Mouse (Mus musculus) liver, postnatal 0 days (tissue): Measurements from ENCODE around the gene Olfr449. TPM values are rescaled to one million over a fixed set of nuclear protein-coding genes. Genes with fewer than 3 reads are reported as not detected.

Experiments used
- ATAC-seq: fragments of 200-750 bp; cut with Nextera tagmentation; 2 replicates; pipeline ENCODE4 v1.8.0; 2017; ENCODE audit warnings: mild to moderate bottlenecking, moderate library complexity
- DNase-seq: peaks from one replicate; pipeline ENCODE4 v3.0.0-alpha.2; 2016
- H3K27ac ChIP-seq: fragments of 300-500 bp; sonication (generic); 2 replicates; pipeline ENCODE4 v1.5.1; 2014; ENCODE audit warnings: antibody characterized with exemption, moderate library complexity, mild to moderate bottlenecking, low read depth
- H3K27me3 ChIP-seq: fragments of 300-500 bp; sonication (generic); 2 replicates; pipeline ENCODE4 v1.6.1; 2014; ENCODE audit warnings: low read length, control low read depth, mixed read lengths; ENCODE audit not compliant: insufficient read depth
- H3K36me3 ChIP-seq: fragments of 300-500 bp; sonication (generic); replicated peaks from 2 replicates; pipeline ENCODE4 v1.6.1; 2014; ENCODE audit warnings: mild to moderate bottlenecking, control low read depth, low read length, moderate library complexity, mixed read lengths; ENCODE audit not compliant: insufficient read depth
- H3K4me1 ChIP-seq: fragments of 300-500 bp; sonication (generic); 2 replicates; pipeline ENCODE4 v1.6.1; 2014; ENCODE audit warnings: antibody characterized with exemption, mild to moderate bottlenecking, control low read depth; ENCODE audit not compliant: insufficient read depth
- H3K4me2 ChIP-seq: fragments of 300-500 bp; sonication (generic); 2 replicates; pipeline ENCODE4 v1.6.1; 2014; ENCODE audit warnings: low read depth, mild to moderate bottlenecking, low read length, moderate library complexity, mixed read lengths
- H3K4me3 ChIP-seq: fragments of 300-500 bp; sonication (generic); 2 replicates; pipeline ENCODE4 v1.5.1; 2014; ENCODE audit warnings: low read depth, low read length
- H3K9ac ChIP-seq: fragments of 300-500 bp; sonication (generic); replicated peaks from 2 replicates; pipeline ENCODE4 v1.6.1; 2014; ENCODE audit warnings: mild to moderate bottlenecking, moderate library complexity
- H3K9me3 ChIP-seq: fragments of 300-500 bp; sonication (generic); 2 replicates; pipeline ENCODE4 v1.6.1; 2016; ENCODE audit warnings: mild to moderate bottlenecking, control low read depth, low read length, mixed read lengths
- CTCF ChIP-seq: sonication (generic); IDR thresholded peaks from 2 replicates; pipeline ENCODE4 v1.5.1; 2016; ENCODE audit warnings: antibody characterized with exemption, low read depth
- EP300 ChIP-seq: IDR thresholded peaks from 2 replicates; pipeline ENCODE4 v1.6.1; 2016; ENCODE audit warnings: antibody characterized with exemption, low read depth, mild to moderate bottlenecking
- WGBS: fragments of 180-500 bp; shearing (Covaris S2); extraction: QIAGEN DNeasy Blood & Tissue Kit; methylation state at CpG from one replicate; pipeline ENCODE4 v1.1.7; 2014; ENCODE audit not compliant: insufficient replicate concordance; 5-methylcytosine and 5-hydroxymethylcytosine counted together
- polyA plus RNA-seq: library from polyadenylated mRNA; unstranded; fragments of >200 nt; fragmentation: Nextera tagmentation; extraction: Ambion mirVana; gene quantifications from 2 replicates; pipeline ENCODE4 v1.2.1, GENCODE M21; 2015

Olfr449 gene
- polyA plus RNA-seq, result not detected in 2 replicates

DNA sequence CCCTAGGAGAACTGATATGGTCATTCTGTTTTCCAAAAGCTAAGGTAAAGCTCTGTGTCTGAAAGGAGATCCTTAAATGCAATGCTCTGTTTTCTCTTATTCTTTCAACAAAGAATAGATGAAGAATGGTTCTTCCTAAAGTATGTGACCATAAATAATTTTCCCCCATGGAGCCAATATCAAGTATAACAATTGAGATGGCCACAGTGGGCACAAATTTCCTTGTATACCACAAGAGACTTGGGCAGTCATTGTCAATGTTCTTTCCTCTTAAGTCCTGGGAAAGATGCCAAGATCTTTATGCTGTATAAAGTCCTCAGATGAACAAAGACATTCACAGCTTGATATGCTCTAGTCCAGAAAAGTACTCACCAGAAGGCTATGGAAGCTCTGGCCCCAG lies at the start of gene Olfr449:
Gene Olfr449, plus strand, starts transcription at position 301 of the 400 bp plus-strand sequence.
- Histone ChIP-seq H3K27me3 (no peaks in the 10 kb centered on the region), H3K4me1 (no peaks in the 10 kb centered on the region), H3K36me3 (no peaks in the 10 kb centered on the region), H3K4me3 (no peak within 1 kb of the TSS), H3K4me2 (no peak within 1 kb of the TSS), H3K9ac (no peak within 1 kb of the TSS), H3K27ac (no peak within 1 kb of the TSS), H3K9me3 (no peaks in the 10 kb centered on the region)
- TF ChIP-seq CTCF (no peak), EP300 (no peak)
- DNase-seq (no peak), ATAC-seq (no peak)

GRCm38 (mm10) chr6:42784793-42785192 lies 49.4 kb upstream of the Olfr449 start, which contains the start of gene Olfr452:
Olfr452 (plus strand) TSS chr6:42785093.
- ATAC-seq, result no peak
- H3K36me3 ChIP-seq, result no peaks in the 10 kb centered on the region

DNA sequence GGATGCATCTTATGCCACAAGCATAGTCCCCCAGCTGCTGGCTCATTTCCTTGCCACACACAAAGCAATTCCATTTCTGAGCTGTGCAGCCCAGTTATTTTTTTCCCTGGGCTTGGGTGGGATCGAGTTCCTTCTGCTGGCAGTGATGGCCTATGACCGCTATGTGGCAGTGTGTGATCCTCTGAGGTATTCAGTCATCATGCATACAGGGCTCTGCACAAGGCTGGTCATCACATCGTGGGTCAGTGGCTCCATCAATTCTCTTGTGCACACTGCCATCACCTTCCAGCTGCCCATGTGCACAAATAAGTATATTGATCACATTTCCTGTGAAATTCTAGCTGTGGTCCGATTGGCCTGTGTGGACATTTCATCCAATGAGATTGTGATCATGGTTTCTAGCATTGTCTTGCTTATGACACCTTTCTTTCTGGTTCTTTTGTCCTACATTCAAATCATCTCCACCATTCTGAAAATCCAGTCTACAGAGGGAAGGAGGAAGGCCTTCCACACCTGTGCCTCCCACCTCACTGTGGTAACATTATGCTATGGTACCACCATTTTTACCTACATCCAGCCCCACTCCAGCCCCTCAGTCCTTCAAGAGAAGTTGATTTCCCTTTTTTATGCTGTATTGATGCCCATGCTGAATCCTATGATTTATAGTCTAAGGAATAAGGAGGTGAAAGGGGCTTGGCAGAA lies 43.8 kb upstream of the Olfr449 start:
- H3K4me1 ChIP-seq, result no peaks in the 10 kb centered on the region
- no peak for ATAC-seq
- WGBS, result 30% methylated on average over 4 of the region's 4 CpGs

More at GRCm38 (mm10) chr6:42784793-42785192, 49.4 kb upstream of the Olfr449 start, which contains the start of gene Olfr452:
- Histone ChIP-seq H3K9ac (no peak within 1 kb of the TSS), H3K27ac (no peak within 1 kb of the TSS), H3K4me3 (no peak within 1 kb of the TSS), H3K4me2 (no peak within 1 kb of the TSS), H3K4me1 (no peaks in the 10 kb centered on the region), H3K9me3 (no peaks in the 10 kb centered on the region), H3K27me3 (no peaks in the 10 kb centered on the region)
- TF ChIP-seq EP300, result no peak
- no peak for TF ChIP-seq CTCF
- DNase-seq, result no peak

GRCm38 (mm10) chr6:42790949-42791556 lies 43.1 kb upstream of the Olfr449 start:
- Histone ChIP-seq H3K9me3 (no peaks in the 10 kb centered on the region), H3K4me2 (no peak overlapping the region), H3K27ac (no peak overlapping the region), H3K9ac (no peak overlapping the region), H3K4me3 (no peak overlapping the region), H3K36me3 (no peaks in the 10 kb centered on the region), H3K4me1 (no peaks in the 10 kb centered on the region), H3K27me3 (no peaks in the 10 kb centered on the region)
- DNase-seq, result no peak
- WGBS, result 70% methylated on average over 9 of the region's 9 CpGs
- TF ChIP-seq CTCF (no peak), EP300 (no peak)
- no peak for ATAC-seq

More for the DNA sequence above, 43.8 kb upstream of the Olfr449 start:
- H3K4me3 ChIP-seq, result no peak overlapping the region
- H3K27ac ChIP-seq, result no peak overlapping the region
- no peaks in the 10 kb centered on the region for H3K9me3 ChIP-seq
- H3K9ac ChIP-seq, result no peak overlapping the region
- no peak for DNase-seq
- H3K4me2 ChIP-seq, result no peak overlapping the region
- TF ChIP-seq EP300 (no peak), CTCF (no peak)
- H3K36me3 ChIP-seq, result no peaks in the 10 kb centered on the region
- no peaks in the 10 kb centered on the region for H3K27me3 ChIP-seq

GRCm38 (mm10) chr6:42794982-42795381 lies 39.2 kb upstream of the Olfr449 start:
- Histone ChIP-seq H3K4me1 (no peaks in the 10 kb centered on the region), H3K27ac (no peak overlapping the region), H3K27me3 (no peaks in the 10 kb centered on the region), H3K9ac (no peak overlapping the region), H3K4me3 (no peak overlapping the region), H3K9me3 (no peaks in the 10 kb centered on the region), H3K4me2 (no peak overlapping the region), H3K36me3 (no peaks in the 10 kb centered on the region)
- ATAC-seq, result no peak
- TF ChIP-seq CTCF (no peak), EP300 (no peak)
- 77% methylated on average over 3 of the region's 3 CpGs for WGBS
- no peak for DNase-seq

- no peak for TF ChIP-seq CTCF
- no peak for TF ChIP-seq EP300
- Histone ChIP-seq H3K4me2 (no peak within 1 kb of the TSS), H3K27me3 (no peaks in the 10 kb centered on the region), H3K9me3 (no peaks in the 10 kb centered on the region), H3K9ac (no peak within 1 kb of the TSS), H3K4me1 (no peaks in the 10 kb centered on the region), H3K4me3 (no peak within 1 kb of the TSS), H3K36me3 (no peaks in the 10 kb centered on the region), H3K27ac (no peak within 1 kb of the TSS)
- DNase-seq, result no peak
- WGBS, result 59% methylated on average over 1 of the region's 1 CpGs
- ATAC-seq, result no peak
Observed at GRCm38 (mm10) chr6:42811639-42812038, 22.5 kb upstream of the Olfr449 start, which contains the start of gene Olfr450. Olfr450 (plus strand) TSS chr6:42811939.
